Mouse (Mus musculus) liver, embryonic 15.5 days (tissue): Measurements from ENCODE around the gene Vwa7. TPM values are rescaled to one million over a fixed set of nuclear protein-coding genes. Genes with fewer than 3 reads are reported as not detected.
"Not testable (repeated sequence)": the region's sequence is repeated elsewhere in the genome, so short reads cannot be mapped to it uniquely, and the experiment has no call there.

Experiments
- ATAC-seq: fragments of 200-750 bp; cut with Nextera tagmentation; 2 replicates; pipeline ENCODE4 v1.8.0; 2017; ENCODE audit warnings: moderate number of reproducible peaks, mild to moderate bottlenecking, moderate library complexity; ENCODE audit not compliant: insufficient read depth
- H3K27ac ChIP-seq: fragments of 300-500 bp; sonication (generic); replicated peaks from 2 replicates; pipeline ENCODE4 v1.5.1; 2015; ENCODE audit warnings: mild to moderate bottlenecking, inconsistent platforms
- H3K27me3 ChIP-seq: fragments of 300-500 bp; sonication (generic); 2 replicates; pipeline ENCODE4 v1.6.1; 2015; ENCODE audit warnings: mild to moderate bottlenecking, inconsistent platforms
- H3K36me3 ChIP-seq: fragments of 300-500 bp; sonication (generic); replicated peaks from 2 replicates; pipeline ENCODE4 v1.6.1; 2015; ENCODE audit warnings: moderate library complexity, mild to moderate bottlenecking, inconsistent platforms
- H3K4me1 ChIP-seq: fragments of 300-500 bp; sonication (generic); replicated peaks from 2 replicates; pipeline ENCODE4 v1.6.1; 2015; ENCODE audit warnings: inconsistent platforms
- H3K4me2 ChIP-seq: fragments of 300-500 bp; sonication (generic); 2 replicates; pipeline ENCODE4 v1.6.1; 2015; ENCODE audit warnings: moderate library complexity, mild to moderate bottlenecking, inconsistent platforms
- H3K4me3 ChIP-seq: fragments of 300-500 bp; sonication (generic); replicated peaks from 2 replicates; pipeline ENCODE4 v1.5.1; 2015; ENCODE audit warnings: mild to moderate bottlenecking, inconsistent platforms
- H3K9ac ChIP-seq: fragments of 300-500 bp; sonication (generic); 2 replicates; pipeline ENCODE4 v1.6.1; 2015; ENCODE audit warnings: moderate library complexity, mild to moderate bottlenecking, inconsistent platforms
- H3K9me3 ChIP-seq: fragments of 300-500 bp; sonication (generic); replicated peaks from 2 replicates; pipeline ENCODE4 v1.6.1; 2016; ENCODE audit warnings: inconsistent platforms
- WGBS: fragments of 180-500 bp; shearing (Covaris S2); methylation state at CpG from one replicate; pipeline ENCODE4 v1.1.7; 2015; ENCODE audit warnings: mixed read lengths; ENCODE audit not compliant: insufficient replicate concordance; 5-methylcytosine and 5-hydroxymethylcytosine counted together
- polyA plus RNA-seq: library from polyadenylated mRNA; unstranded; fragments of >200 nt; fragmentation: Nextera tagmentation; extraction: Ambion mirVana; gene quantifications from 2 replicates; pipeline ENCODE4 v1.2.1, GENCODE M21; 2015

The Vwa7 gene
- polyA plus RNA-seq: 0.09 and 0.12 TPM in 2 replicates

GRCm38 (mm10) chr17:35016376-35016775 is at the start of gene Vwa7:
Gene Vwa7, plus strand, starts transcription at chr17:35016579.
- Histone ChIP-seq H3K9me3 (no peaks in the 10 kb centered on the region), H3K4me1 (peaks cover 27% of the 10 kb centered on the region), H3K27me3 (no peaks in the 10 kb centered on the region), H3K9ac (no peak within 1 kb of the TSS), H3K4me2 (no peak within 1 kb of the TSS), H3K4me3 (no peak within 1 kb of the TSS), H3K27ac (no peak within 1 kb of the TSS), H3K36me3 (peaks cover 61% of the 10 kb centered on the region)
- ATAC-seq: no peak
- 77% methylated on average over 12 of the region's 12 CpGs for WGBS

GRCm38 (mm10) chr17:34969822-34970221 is 46.6 kb upstream of the Vwa7 start, which contains the start of gene Gm20481:
Gene Gm20481, plus strand, starts transcription at chr17:34969912.
- H3K9ac ChIP-seq, H3K4me2 ChIP-seq, ATAC-seq, H3K4me3 ChIP-seq, H3K27ac ChIP-seq, H3K4me1 ChIP-seq, H3K36me3 ChIP-seq, H3K9me3 ChIP-seq: not testable (repeated sequence)
- H3K27me3 ChIP-seq: peaks cover 82% of the 10 kb centered on the region
- WGBS: 57% methylated on average over 8 of the region's 11 CpGs

GRCm38 (mm10) chr17:34970850-34971249 is 45.5 kb upstream of the Vwa7 start:
- H3K27ac ChIP-seq, H3K9ac ChIP-seq, H3K4me1 ChIP-seq, H3K4me3 ChIP-seq, H3K36me3 ChIP-seq, H3K4me2 ChIP-seq, H3K9me3 ChIP-seq, ATAC-seq: not testable (repeated sequence)
- peaks cover 71% of the 10 kb centered on the region for H3K27me3 ChIP-seq
- 28% methylated on average over 24 of the region's 37 CpGs for whole genome bisulfite sequencing

- peaks cover 64% of the 10 kb centered on the region for H3K27me3 ChIP-seq
Measured at GRCm38 (mm10) chr17:34971694-34972068, 44.7 kb upstream of the Vwa7 start.

GRCm38 (mm10) chr17:34972069-34972749 is 44.2 kb upstream of the Vwa7 start, which contains the start of the genes Hspa1a and Hspa1l:
Gene Hspa1a, minus strand, starts transcription at chr17:34972156.
Gene Hspa1l, plus strand, starts transcription at chr17:34972703.
- peak; percentile 83 for ATAC-seq
- not testable (repeated sequence) for H3K27ac ChIP-seq, H3K4me1 ChIP-seq, H3K36me3 ChIP-seq, H3K9me3 ChIP-seq, H3K9ac ChIP-seq
- Histone ChIP-seq H3K4me2 (peak within 1 kb of the TSS; percentile 68), H3K27me3 (peaks cover 63% of the 10 kb centered on the region), H3K4me3 (peak within 1 kb of the TSS; percentile 41)
- under 1% methylated on average over 33 of the region's 33 CpGs for WGBS

More at GRCm38 (mm10) chr17:34971694-34972068, 44.7 kb upstream of the Vwa7 start:
- not testable (repeated sequence) for H3K4me1 ChIP-seq, H3K36me3 ChIP-seq, H3K9ac ChIP-seq, H3K9me3 ChIP-seq, H3K27ac ChIP-seq
- Histone ChIP-seq H3K4me2 (peak overlapping the region; percentile 68), H3K4me3 (peak overlapping the region; percentile 41)
- 1% methylated on average over 24 of the region's 43 CpGs for WGBS
- peak; percentile 37; the same call in 1 of the 2 replicates for ATAC-seq

- Histone ChIP-seq H3K4me3 (no peak overlapping the region), H3K36me3 (no peaks in the 10 kb centered on the region; the same call in 1 of the 2 replicates), H3K4me2 (no peak overlapping the region), H3K4me1 (peaks cover 18% of the 10 kb centered on the region), H3K27ac (no peak overlapping the region), H3K9ac (no peak overlapping the region), H3K27me3 (peaks cover 28% of the 10 kb centered on the region), H3K9me3 (no peaks in the 10 kb centered on the region)
- WGBS: 50% methylated on average over 3 of the region's 3 CpGs
- no peak for ATAC-seq
Measured at GRCm38 (mm10) chr17:34975581-34976492, 40.5 kb upstream of the Vwa7 start.

GRCm38 (mm10) chr17:34977000-34977399 is 39.4 kb upstream of the Vwa7 start:
- Histone ChIP-seq H3K4me2 (no peak overlapping the region), H3K27ac (no peak overlapping the region), H3K9me3 (no peaks in the 10 kb centered on the region), H3K27me3 (peaks cover 21% of the 10 kb centered on the region), H3K9ac (no peak overlapping the region), H3K36me3 (no peaks in the 10 kb centered on the region; the same call in 1 of the 2 replicates), H3K4me1 (peaks cover 24% of the 10 kb centered on the region), H3K4me3 (no peak overlapping the region)
- no peak for ATAC-seq
- WGBS: 86% methylated on average over 20 of the region's 20 CpGs

- no peaks in the 10 kb centered on the region for H3K9me3 ChIP-seq
- H3K9ac ChIP-seq: no peak overlapping the region
- no peak overlapping the region for H3K27ac ChIP-seq
- no peaks in the 10 kb centered on the region; the same call in 1 of the 2 replicates for H3K36me3 ChIP-seq
- H3K4me3 ChIP-seq: no peak overlapping the region
- 87% methylated on average over 27 of the region's 27 CpGs for WGBS
- H3K4me1 ChIP-seq: peaks cover 27% of the 10 kb centered on the region
- ATAC-seq: no peak
- H3K27me3 ChIP-seq: peaks cover 9% of the 10 kb centered on the region
- no peak overlapping the region for H3K4me2 ChIP-seq
Measured at GRCm38 (mm10) chr17:34978239-34978638, 38.1 kb upstream of the Vwa7 start.

GRCm38 (mm10) chr17:34979631-34980030 is 36.7 kb upstream of the Vwa7 start:
- H3K27ac ChIP-seq: no peak overlapping the region
- peaks cover 1% of the 10 kb centered on the region for H3K36me3 ChIP-seq
- peaks cover 39% of the 10 kb centered on the region for H3K4me1 ChIP-seq
- no peak for ATAC-seq
- H3K9ac ChIP-seq: no peak overlapping the region
- H3K4me2 ChIP-seq: no peak overlapping the region
- WGBS: 69% methylated on average over 4 of the region's 4 CpGs
- H3K27me3 ChIP-seq: no peaks in the 10 kb centered on the region
- H3K4me3 ChIP-seq: no peak overlapping the region
- no peaks in the 10 kb centered on the region for H3K9me3 ChIP-seq

GRCm38 (mm10) chr17:34980655-34981054 is 35.7 kb upstream of the Vwa7 start:
- 16% methylated on average over 2 of the region's 2 CpGs for WGBS
- ATAC-seq: no peak
- peak overlapping the region; percentile 91 for H3K4me3 ChIP-seq
- peaks cover 12% of the 10 kb centered on the region for H3K36me3 ChIP-seq
- peak overlapping the region; percentile 80 for H3K4me2 ChIP-seq
- peak overlapping the region; percentile 98 for H3K27ac ChIP-seq
- H3K27me3 ChIP-seq: no peaks in the 10 kb centered on the region
- H3K4me1 ChIP-seq: peaks cover 46% of the 10 kb centered on the region
- peak overlapping the region; percentile 88 for H3K9ac ChIP-seq
- no peaks in the 10 kb centered on the region for H3K9me3 ChIP-seq

GRCm38 (mm10) chr17:34981690-34982180 is 34.6 kb upstream of the Vwa7 start, which contains the start of gene Lsm2:
Gene Lsm2, plus strand, starts transcription at chr17:34981862.
- Histone ChIP-seq H3K4me1 (peaks cover 46% of the 10 kb centered on the region), H3K4me2 (peak within 1 kb of the TSS; percentile 80), H3K9me3 (no peaks in the 10 kb centered on the region), H3K36me3 (peaks cover 23% of the 10 kb centered on the region), H3K27me3 (no peaks in the 10 kb centered on the region), H3K4me3 (peak within 1 kb of the TSS; percentile 91), H3K9ac (peak within 1 kb of the TSS; percentile 88), H3K27ac (peak within 1 kb of the TSS; percentile 98)
- peak; percentile 91 for ATAC-seq
- under 1% methylated on average over 58 of the region's 58 CpGs for WGBS
